Mouse (Mus musculus) c-Kit-positive CD71-negative TER-119-negative erythroid progenitor cells, embryonic 14.5 days (primary cell): ENCODE measurements around the gene Palm2.

Experiments used
- DNase-seq: peaks from one replicate; pipeline ENCODE4 v3.0.0-alpha.2; 2013; ENCODE audit warnings: low read depth

The Palm2 gene

GRCm38 (mm10) chr4:57614686-57615085 is 180.6 kb downstream of the Palm2 start:
- no peak for DNase-seq

- no peak for DNase-seq
Measured at GRCm38 (mm10) chr4:57618743-57619142, 184.7 kb downstream of the Palm2 start.

- DNase-seq, result no peak
Measured at GRCm38 (mm10) chr4:57622816-57623215, 188.8 kb downstream of the Palm2 start.

GRCm38 (mm10) chr4:57624819-57625218 is 190.8 kb downstream of the Palm2 start:
- no peak for DNase-seq

- no peak for DNase-seq
Measured at GRCm38 (mm10) chr4:57625306-57625705, 191.3 kb downstream of the Palm2 start.

GRCm38 (mm10) chr4:57625756-57626155 is 191.7 kb downstream of the Palm2 start:
- no peak for DNase-seq

- DNase-seq, result no peak
Measured at GRCm38 (mm10) chr4:57626921-57627320, 192.9 kb downstream of the Palm2 start.

- DNase-seq, result no peak
Measured at GRCm38 (mm10) chr4:57632386-57632785, 198.3 kb downstream of the Palm2 start.

- no peak for DNase-seq
Measured at GRCm38 (mm10) chr4:57633052-57633451, 199.0 kb downstream of the Palm2 start.

GRCm38 (mm10) chr4:57634956-57635355 is 200.9 kb downstream of the Palm2 start:
- DNase-seq, result no peak

GRCm38 (mm10) chr4:57636782-57637482 is 202.9 kb downstream of the Palm2 start:
- no peak for DNase-seq

- DNase-seq, result no peak
Measured at GRCm38 (mm10) chr4:57637636-57638386, 203.8 kb downstream of the Palm2 start.

GRCm38 (mm10) chr4:57638941-57639340 is 204.9 kb downstream of the Palm2 start:
- DNase-seq, result no peak

GRCm38 (mm10) chr4:57640222-57640621 is 206.2 kb downstream of the Palm2 start:
- no peak for DNase-seq

- DNase-seq, result no peak
Measured at GRCm38 (mm10) chr4:57640971-57641370, 206.9 kb downstream of the Palm2 start.

GRCm38 (mm10) chr4:57650994-57651393 is 216.9 kb downstream of the Palm2 start:
- DNase-seq, result no peak

- DNase-seq, result no peak
Measured at GRCm38 (mm10) chr4:57651547-57651946, 217.5 kb downstream of the Palm2 start.

GRCm38 (mm10) chr4:57652185-57652904 is 218.3 kb downstream of the Palm2 start:
- no peak for DNase-seq

GRCm38 (mm10) chr4:57655966-57656365 is 221.9 kb downstream of the Palm2 start:
- no peak for DNase-seq

GRCm38 (mm10) chr4:57656388-57656787 is 222.3 kb downstream of the Palm2 start:
- no peak for DNase-seq

GRCm38 (mm10) chr4:57656861-57657260 is 222.8 kb downstream of the Palm2 start:
- DNase-seq, result no peak

- no peak for DNase-seq
Measured at GRCm38 (mm10) chr4:57660470-57660869, 226.4 kb downstream of the Palm2 start.

GRCm38 (mm10) chr4:57666101-57666500 is 232.1 kb downstream of the Palm2 start:
- DNase-seq, result no peak
